Mouse (Mus musculus) right cerebral cortex, postnatal 36 days (tissue): ENCODE measurements around the gene Tspyl1.
A peak's percentile ranks its signal among the peaks of the same experiment; 100 is the strongest.

ENCODE experiments used
- DNase-seq, 2 experiments: peaks; one replicate each; pipeline ENCODE4 v3.0.0; 2022; ENCODE audit warnings: low spot score in 2 of 2, mixed read lengths in 1 of 2

Gene Tspyl1

GRCm38 (mm10) chr10:34297980-34298753 lies 16.2 kb downstream of the Tspyl1 start:
- no peak for DNase-seq

- no peak for DNase-seq
Observed at GRCm38 (mm10) chr10:34300368-34300767, 18.4 kb downstream of the Tspyl1 start.

GRCm38 (mm10) chr10:34307070-34307469 lies 25.1 kb downstream of the Tspyl1 start:
- DNase-seq, result no peak

GRCm38 (mm10) chr10:34309915-34310685 lies 28.1 kb downstream of the Tspyl1 start:
- DNase-seq, result no peak

- no peak for DNase-seq
Observed at GRCm38 (mm10) chr10:34312536-34312935, 30.5 kb downstream of the Tspyl1 start.

GRCm38 (mm10) chr10:34316571-34317216 lies 34.7 kb downstream of the Tspyl1 start:
- DNase-seq, result peak in 1 of 2 experiments; percentile 78

- no peak for DNase-seq
Observed at GRCm38 (mm10) chr10:34317217-34317606, 35.2 kb downstream of the Tspyl1 start.

- no peak for DNase-seq
Observed at GRCm38 (mm10) chr10:34320809-34321208, 38.8 kb downstream of the Tspyl1 start.

GRCm38 (mm10) chr10:34326701-34327100 lies 44.7 kb downstream of the Tspyl1 start:
- no peak for DNase-seq

GRCm38 (mm10) chr10:34327144-34327543 lies 45.2 kb downstream of the Tspyl1 start:
- DNase-seq, result no peak

GRCm38 (mm10) chr10:34328310-34328709 lies 46.3 kb downstream of the Tspyl1 start:
- peak in 1 of 2 experiments; percentile 12 for DNase-seq
